Mouse (Mus musculus) layer of hippocampus, adult 6 months (tissue): ENCODE results near the gene Ctdsp2. TPM values are rescaled to one million over a fixed set of nuclear protein-coding genes. Genes with fewer than 3 reads are reported as not detected.
A peak's percentile ranks its signal among the peaks of the same experiment; 100 is the strongest.

Experiments used
- long read RNA-seq, 2 experiments: library from polyadenylated mRNA; unstranded; transcript quantifications; one replicate each; pipeline ENCODE4 v2.0.0; 2019 to 2020
- microRNA-seq: library from miRNA; unstranded; fragments of <30 nt; microRNA quantifications from one replicate; pipeline ENCODE4 v1.2.0, GENCODE M21; 2020
- polyA plus RNA-seq: library from polyadenylated mRNA; unstranded; fragments of <200 nt; fragmentation: Nextera tagmentation; gene quantifications from 2 replicates; pipeline ENCODE4 v1.2.3, GENCODE M21; 2021

Gene Ctdsp2
- 11.9 and 12.5 TPM in 2 replicates for polyA plus RNA-seq
- long read RNA-seq, experiment 1, full-length matches to known transcripts, result 5 of 18 reads
- long read RNA-seq, experiment 1, partial matches to known transcripts, result 2 of 18 reads
- long read RNA-seq, experiment 1, other reads (novel, unspliced or antisense), result 11 of 18 reads
- long read RNA-seq, experiment 2, full-length matches to known transcripts, result 11 of 21 reads
- long read RNA-seq, experiment 2, partial matches to known transcripts, result 1 of 21 reads
- long read RNA-seq, experiment 2, other reads (novel, unspliced or antisense), result 9 of 21 reads

DNA sequence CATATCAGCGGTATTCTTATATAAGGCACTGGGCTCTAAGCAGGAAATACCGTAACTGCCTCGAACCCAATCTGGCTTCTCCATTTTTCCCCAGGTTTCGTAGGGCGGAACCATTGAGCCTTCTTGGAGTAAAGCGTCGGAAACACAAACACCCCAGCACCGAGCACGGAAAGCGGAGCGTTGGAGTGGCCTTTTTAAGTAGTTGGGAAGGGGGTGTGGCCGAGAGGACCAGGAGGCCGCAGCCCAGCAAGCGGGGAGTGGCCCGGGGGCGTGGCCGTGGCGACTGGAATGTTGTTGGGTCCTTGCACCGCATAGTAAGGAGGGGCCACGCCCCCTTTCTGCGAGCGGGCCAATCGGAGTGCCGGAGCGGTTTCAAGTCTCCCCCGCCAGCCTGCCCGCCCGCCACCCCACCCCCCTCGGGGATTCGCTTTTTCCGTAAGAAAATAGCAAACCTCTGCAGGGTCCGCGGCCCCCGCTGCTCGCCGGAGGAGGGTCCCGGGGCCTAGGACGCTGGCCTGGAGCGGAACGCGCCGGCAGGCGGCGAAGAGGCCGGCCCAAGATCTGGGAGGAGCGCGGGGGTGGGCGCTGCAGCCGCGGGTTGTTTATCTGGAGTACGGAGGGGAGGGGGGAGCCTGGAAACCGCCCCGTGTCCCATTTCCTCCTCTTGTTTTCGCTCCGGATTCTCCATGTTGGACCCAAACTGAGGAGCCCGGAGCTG lies at the start of gene Ctdsp2:
Gene Ctdsp2, plus strand, starts transcription at position 441 of the 718 bp plus-strand sequence.

GRCm38 (mm10) chr10:127000529-127000928 lies 22.0 kb downstream of the Ctdsp2 start, which contains the start of gene Avil:
Gene Avil (plus strand): TSS chr10:127000709.

DNA sequence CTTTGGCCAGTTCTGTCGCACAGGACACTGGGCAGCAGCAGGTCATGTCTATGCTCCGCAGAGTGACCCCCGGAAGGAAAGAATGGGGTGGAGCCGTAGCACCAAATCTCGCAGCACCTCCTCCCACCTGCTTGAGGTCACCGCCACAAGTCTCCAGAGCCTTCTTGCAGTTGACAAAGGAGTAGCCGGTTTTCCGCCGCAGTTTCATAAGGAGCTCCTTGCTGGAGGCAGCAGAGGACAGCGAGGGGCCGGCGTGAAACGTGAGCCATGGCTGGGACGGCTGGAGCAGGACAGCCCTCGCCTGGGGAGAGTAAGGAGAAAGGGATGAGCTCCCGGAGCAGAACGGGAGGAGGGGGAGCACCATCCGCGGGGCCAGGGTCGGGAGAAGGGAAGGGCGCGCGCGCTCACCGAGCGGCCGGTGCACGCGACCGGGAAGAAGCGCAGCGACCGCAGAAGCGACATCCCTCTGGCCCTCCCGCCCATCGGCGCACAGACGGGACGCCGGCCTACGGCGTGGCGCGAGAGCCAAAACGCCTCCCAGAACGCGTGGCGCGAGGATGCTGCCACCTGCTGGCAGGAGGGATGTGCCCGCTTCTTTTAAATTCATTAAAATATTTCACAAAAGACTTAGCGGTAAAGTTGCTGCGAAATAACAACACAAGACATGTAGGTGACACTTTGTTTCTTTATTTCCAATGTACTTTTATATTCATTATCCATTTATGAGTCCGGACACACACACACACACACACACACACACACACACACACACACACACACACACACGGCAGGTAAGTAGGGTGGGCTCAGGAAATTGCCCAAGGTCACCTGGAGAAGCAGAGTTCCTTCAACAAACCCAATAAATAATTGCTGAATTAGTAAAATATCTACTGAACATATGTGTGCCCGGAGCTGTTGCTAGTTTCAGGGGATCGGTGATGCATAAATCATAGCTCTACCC lies 52.1 kb downstream of the Ctdsp2 start, which contains the start of gene Tsfm:
Gene Tsfm, minus strand, starts transcription at position 505 of the 961 bp plus-strand sequence.

DNA sequence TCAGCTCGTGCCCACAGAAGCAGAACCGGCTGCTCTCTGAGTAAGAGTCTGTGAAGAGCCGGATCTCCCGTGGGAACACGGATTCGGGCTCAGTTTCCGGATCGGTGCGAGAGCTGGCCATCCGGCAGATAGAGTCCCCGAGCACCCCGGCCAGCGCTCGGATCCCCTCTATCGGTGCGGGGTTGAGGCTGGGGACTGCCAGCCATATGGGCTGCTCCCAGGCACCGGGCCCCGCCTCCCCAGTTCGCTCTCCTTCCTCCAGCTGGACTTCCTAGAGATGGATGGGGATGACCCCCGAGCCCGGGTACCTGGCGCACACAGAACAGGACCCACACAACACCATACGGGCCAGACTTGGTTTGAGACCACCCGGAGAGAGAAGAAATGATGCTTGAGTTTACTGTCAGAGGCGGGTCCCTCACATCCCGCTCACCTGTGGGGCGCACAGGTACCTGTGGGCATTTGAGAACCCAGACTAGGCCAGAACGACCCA lies 62.8 kb downstream of the Ctdsp2 start, which contains the start of the genes Mettl1 and Eef1akmt3:
Gene Mettl1, plus strand, starts transcription at position 141 of the 493 bp plus-strand sequence.
Gene Eef1akmt3, minus strand, starts transcription at position 240 of the 493 bp plus-strand sequence.

DNA sequence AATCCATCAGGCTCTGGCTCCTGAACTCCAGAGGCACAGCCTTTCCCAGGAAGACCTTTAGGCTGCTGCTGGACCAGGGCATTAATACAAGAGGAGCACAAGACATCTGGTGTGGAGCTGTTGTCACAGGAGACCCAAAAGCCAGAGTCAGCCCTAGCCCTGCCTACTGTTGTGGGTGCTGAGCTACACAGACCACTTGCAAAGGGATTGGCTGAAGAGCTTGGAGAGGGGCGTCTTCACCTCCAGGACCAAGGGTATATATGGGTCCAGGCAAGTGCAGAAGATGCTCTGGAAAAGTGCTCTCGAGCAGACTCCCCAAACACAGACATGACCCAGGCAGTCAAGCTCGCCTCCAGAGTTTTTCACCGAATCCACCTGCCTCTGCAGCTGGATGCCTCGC lies 69.4 kb downstream of the Ctdsp2 start, which contains the start of gene Cyp27b1:
Gene Cyp27b1, plus strand, starts transcription at position 297 of the 400 bp plus-strand sequence.

Small RNA genes within 50 kb of the gene (microRNA-seq; reads per million reads assigned to microRNA genes)
- gene Mir26a-2, result 61.2 reads per million, percentile 53 among the genes with 10 or more reads in this experiment
- not detected for gene Mir546

Other genes with a start within 250 kb of the Ctdsp2 start
- 21.6 and 24.2 TPM in 2 replicates for gene Atp23, start 77.4 kb upstream of the Ctdsp2 start, polyA plus RNA-seq
- 0.04 and 0.10 TPM in 2 replicates for gene Avil, start 22.0 kb downstream of the Ctdsp2 start, polyA plus RNA-seq
- gene Tsfm, start 52.1 kb downstream of the Ctdsp2 start, polyA plus RNA-seq, result 53.7 and 58.3 TPM in 2 replicates
- gene Mettl1, start 62.7 kb downstream of the Ctdsp2 start, polyA plus RNA-seq, result 7.8 and 9.2 TPM in 2 replicates
- gene Eef1akmt3, start 62.8 kb downstream of the Ctdsp2 start, polyA plus RNA-seq, result 0.08 and 0.13 TPM in 2 replicates
- gene Cyp27b1, start 69.5 kb downstream of the Ctdsp2 start, polyA plus RNA-seq, result not detected in 2 replicates
- 1.5 and 1.8 TPM in 2 replicates for gene March9, start 81.5 kb downstream of the Ctdsp2 start, polyA plus RNA-seq
- 99.0 and 101 TPM in 2 replicates for gene Cdk4, start 84.8 kb downstream of the Ctdsp2 start, polyA plus RNA-seq
- gene Tspan31, start 91.5 kb downstream of the Ctdsp2 start, polyA plus RNA-seq, result 50.4 and 58.3 TPM in 2 replicates
- gene Agap2, start 96.6 kb downstream of the Ctdsp2 start, polyA plus RNA-seq, result 22.4 and 25.7 TPM in 2 replicates
- 24.9 and 33.0 TPM in 2 replicates for gene Os9, start 142.4 kb downstream of the Ctdsp2 start, polyA plus RNA-seq
- gene B4galnt1, start 186.5 kb downstream of the Ctdsp2 start, polyA plus RNA-seq, result 86.3 and 104 TPM in 2 replicates
- gene Slc26a10, start 201.9 kb downstream of the Ctdsp2 start, polyA plus RNA-seq, result 2.6 and 2.7 TPM in 2 replicates
- 33.4 and 33.7 TPM in 2 replicates for gene Arhgef25, start 211.4 kb downstream of the Ctdsp2 start, polyA plus RNA-seq
- 6.5 and 8.7 TPM in 2 replicates for gene Dtx3, start 217.0 kb downstream of the Ctdsp2 start, polyA plus RNA-seq
- 76.9 and 80.5 TPM in 2 replicates for gene Pip4k2c, start 232.9 kb downstream of the Ctdsp2 start, polyA plus RNA-seq